Mouse (Mus musculus) CH12.LX (cell line): Measurements from ENCODE around the gene Cdca7. TPM values are rescaled to one million over a fixed set of nuclear protein-coding genes. Genes with fewer than 3 reads are reported as not detected.

Experiments
- DNase-seq: peaks from one replicate; pipeline ENCODE4 v3.0.0-alpha.2; 2013; ENCODE audit errors: extremely low read depth
- H3K27ac ChIP-seq: 2 replicates; pipeline ENCODE4 v1.5.1; 2012; ENCODE audit warnings: low read depth, mild to moderate bottlenecking, control low read depth, moderate library complexity; ENCODE audit not compliant: insufficient read depth
- H3K27me3 ChIP-seq: replicated peaks from 2 replicates; pipeline ENCODE3; 2012; ENCODE audit warnings: inconsistent platforms
- H3K36me3 ChIP-seq, 2 experiments: replicated peaks in 1 of 2; 2 replicates each; pipeline versions ENCODE3 to v1.6.1; 2012; ENCODE audit warnings: inconsistent platforms in 1 of 2, low read length in 1 of 2, mild to moderate bottlenecking in 1 of 2, mixed read lengths in 1 of 2, moderate library complexity in 1 of 2; ENCODE audit not compliant: control insufficient read depth in 1 of 2, insufficient read depth in 1 of 2
- H3K4me1 ChIP-seq, 2 experiments: 2 replicates each; pipeline ENCODE4 v1.6.1; 2012; ENCODE audit warnings: inconsistent platforms in 1 of 2, moderate library complexity in 1 of 2; ENCODE audit not compliant: insufficient read depth in 2 of 2, control insufficient read depth in 1 of 2
- H3K4me2 ChIP-seq: 2 replicates; pipeline ENCODE4 v1.6.1; 2012; ENCODE audit warnings: low read depth, mild to moderate bottlenecking, control low read depth; ENCODE audit not compliant: poor library complexity, insufficient read depth, severe bottlenecking
- H3K4me3 ChIP-seq, 3 experiments: fragments of 150-350 bp in 1 of 3; sonication (generic) in 1 of 3; replicated peaks in 1 of 3; 2 replicates each; pipeline versions ENCODE3 to v1.5.1; 2011 to 2012; ENCODE audit warnings: low read depth in 2 of 3, low read length in 2 of 3, mild to moderate bottlenecking in 2 of 3, moderate library complexity in 2 of 3, control low read depth in 1 of 3, improper control_type of control experiment in 1 of 3, inconsistent platforms in 1 of 3, mixed read lengths in 1 of 3; ENCODE audit not compliant: poor library complexity in 1 of 3
- H3K79me2 ChIP-seq: replicated peaks from 2 replicates; pipeline ENCODE4 v1.6.1; 2012; ENCODE audit warnings: mild to moderate bottlenecking, moderate library complexity; ENCODE audit not compliant: control insufficient read depth, poor library complexity, insufficient read depth, severe bottlenecking; ENCODE audit errors: extremely low read depth
- H3K9ac ChIP-seq: 2 replicates; pipeline ENCODE4 v1.6.1; 2012; ENCODE audit warnings: low read depth, mild to moderate bottlenecking, control low read depth, moderate library complexity; ENCODE audit not compliant: insufficient read depth
- H3K9me3 ChIP-seq: replicated peaks from 2 replicates; pipeline ENCODE3; 2012; ENCODE audit warnings: low read length, inconsistent platforms, mixed read lengths
- ETS1 ChIP-seq: conservative IDR thresholded peaks from 2 replicates; pipeline ENCODE4 v1.6.1; 2012; ENCODE audit warnings: low read depth, mild to moderate bottlenecking, inconsistent platforms, low read length, improper control_type of control experiment, moderate library complexity
- IRF4 ChIP-seq: IDR thresholded peaks from 2 replicates; pipeline ENCODE4 v1.6.1; 2014; ENCODE audit warnings: low read depth, mild to moderate bottlenecking, inconsistent platforms, low read length, improper control_type of control experiment
- JUN ChIP-seq: IDR thresholded peaks from 2 replicates; pipeline ENCODE4 v1.6.1; 2011; ENCODE audit warnings: low read depth, mild to moderate bottlenecking, low read length, improper control_type of control experiment, moderate library complexity; ENCODE audit not compliant: insufficient read depth
- KAT2A ChIP-seq: IDR thresholded peaks from 2 replicates; pipeline ENCODE4 v1.6.1; 2012; ENCODE audit warnings: low read length, improper control_type of control experiment, inconsistent platforms; ENCODE audit not compliant: insufficient replicate concordance
- MEF2A ChIP-seq: IDR thresholded peaks from 2 replicates; pipeline ENCODE4 v1.6.1; 2014; ENCODE audit warnings: low read depth, mild to moderate bottlenecking, inconsistent platforms, low read length, improper control_type of control experiment, borderline replicate concordance
- NELFE ChIP-seq: IDR thresholded peaks from 2 replicates; pipeline ENCODE4 v1.6.1; 2011; ENCODE audit warnings: low read depth, low read length, improper control_type of control experiment
- NRF1 ChIP-seq: IDR thresholded peaks from 2 replicates; pipeline ENCODE4 v1.6.1; 2014; ENCODE audit warnings: low read depth, mild to moderate bottlenecking, inconsistent platforms, low read length, improper control_type of control experiment, moderate library complexity
- PAX5 ChIP-seq: IDR thresholded peaks from 2 replicates; pipeline ENCODE4 v1.6.1; 2012; ENCODE audit warnings: low read length, inconsistent platforms, mixed read lengths
- RAD21 ChIP-seq: IDR thresholded peaks from 2 replicates; pipeline ENCODE4 v1.6.1; 2011; ENCODE audit warnings: low read depth, mild to moderate bottlenecking, low read length, improper control_type of control experiment, moderate library complexity
- SIN3A ChIP-seq: IDR thresholded peaks from 2 replicates; pipeline ENCODE4 v1.6.1; 2012; ENCODE audit warnings: low read length, improper control_type of control experiment, inconsistent platforms
- TCF12 ChIP-seq: IDR thresholded peaks from 2 replicates; pipeline ENCODE4 v1.6.1; 2014; ENCODE audit warnings: low read depth, mild to moderate bottlenecking, inconsistent platforms, low read length, improper control_type of control experiment
- UBTF ChIP-seq: IDR thresholded peaks from 2 replicates; pipeline ENCODE4 v1.6.1; 2012; ENCODE audit warnings: low read depth, mild to moderate bottlenecking, inconsistent platforms, low read length, improper control_type of control experiment, moderate library complexity
- USF1 ChIP-seq: IDR thresholded peaks from 2 replicates; pipeline ENCODE4 v1.6.1; 2014; ENCODE audit warnings: low read depth, mild to moderate bottlenecking, inconsistent platforms, low read length, improper control_type of control experiment
- ZMIZ1 ChIP-seq: IDR thresholded peaks from 2 replicates; pipeline ENCODE4 v1.6.1; 2012; ENCODE audit warnings: low read depth, mild to moderate bottlenecking, inconsistent platforms, low read length, improper control_type of control experiment
- dilution Hi-C: fragments of 300-500 bp; cut with MboI; formaldehyde crosslinking; loops from 2 replicates; pipeline ENCODE4 v1.14.3; 2020; ENCODE audit warnings: low sequenced_read_pairs; ENCODE audit not compliant: extremely low pct_unique_long_range_greater_than_20kb, extremely low pct_ligation_motif_present
- in situ Hi-C: fragments of 300-500 bp; cut with MboI; formaldehyde crosslinking; loops from 3 replicates; pipeline ENCODE4 v1.14.3; 2019; ENCODE audit warnings: low sequenced_read_pairs, low pct_ligation_motif_present, low pct_unique_long_range_greater_than_20kb, mixed read lengths
- polyA plus RNA-seq: library from polyadenylated mRNA; unstranded; fragments of >175 nt; gene quantifications from 2 replicates; pipeline ENCODE4 v1.2.1, GENCODE M21; 2012; ENCODE audit warnings: low read depth; ENCODE audit not compliant: insufficient read length
- total RNA-seq, 2 experiments: library from RNA; depleted of rRNA; stranded (reverse); fragments of 300-350 nt in 1 of 2; fragments of >200 nt in 1 of 2; gene quantifications; 2 replicates each; pipeline ENCODE4 v1.2.3; 2012 to 2014

The Cdca7 gene
- total and polyA plus RNA-seq, 3 experiments: 83.5 to 202 (median 114) TPM

DNA sequence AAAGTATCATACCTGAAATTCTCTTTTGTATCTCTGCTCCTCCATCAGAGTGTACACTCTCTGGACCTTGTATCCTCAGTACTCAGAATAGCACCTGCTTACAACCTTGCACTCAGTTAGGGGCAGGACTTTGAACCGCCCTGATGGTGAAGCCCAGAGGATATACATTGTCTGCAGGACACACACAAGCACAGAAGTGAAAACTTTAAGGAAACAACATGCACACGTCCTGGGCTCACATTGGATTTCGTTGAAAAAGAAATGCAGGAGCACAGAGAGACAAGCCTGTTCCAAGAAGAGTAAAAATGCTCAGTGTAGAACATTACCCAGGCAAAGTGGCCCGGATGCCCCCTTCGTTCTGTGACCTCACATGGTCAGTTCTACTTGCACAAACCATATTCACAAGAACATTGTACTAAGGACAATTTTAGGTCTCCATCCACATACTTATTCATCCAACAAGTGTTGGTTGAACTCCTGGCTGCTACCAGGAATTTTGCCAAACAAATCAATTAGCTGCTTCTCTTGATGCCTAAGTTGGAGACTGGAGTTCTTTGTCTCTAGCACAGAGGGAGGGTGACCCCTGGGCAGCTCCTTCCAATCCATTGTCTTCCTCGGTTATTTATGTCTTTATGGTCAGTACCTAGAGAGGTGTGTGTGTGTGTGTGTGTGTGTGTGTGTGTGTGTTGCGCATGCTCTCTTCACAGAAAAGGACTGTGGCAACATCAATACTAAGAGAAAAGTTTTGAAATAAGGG, 1.2 kb upstream of the Cdca7 start:
- no peak for DNase-seq
- Histone ChIP-seq H3K36me3 (peaks cover 0 to 16% of the 10 kb centered on the region in 2 experiments), H3K27me3 (no peaks in the 10 kb centered on the region), H3K4me2 (0 out of 2 replicates have a peak overlapping the region, but pooled peaks have one; percentile 24), H3K9me3 (no peaks in the 10 kb centered on the region), H3K4me3 (no peak overlapping the region), H3K79me2 (peaks cover 34% of the 10 kb centered on the region), H3K9ac (peak overlapping the region; percentile 81), H3K4me1 (peaks cover 9 to 39% of the 10 kb centered on the region in 2 experiments; a peak in 3 of 4 replicates), H3K27ac (no peak overlapping the region)
- dilution Hi-C loops: no loop called here
- TF ChIP-seq JUN (no peak), SIN3A (no peak), NRF1 (peak; percentile 72)
- in situ Hi-C loops: no loop called here

DNA sequence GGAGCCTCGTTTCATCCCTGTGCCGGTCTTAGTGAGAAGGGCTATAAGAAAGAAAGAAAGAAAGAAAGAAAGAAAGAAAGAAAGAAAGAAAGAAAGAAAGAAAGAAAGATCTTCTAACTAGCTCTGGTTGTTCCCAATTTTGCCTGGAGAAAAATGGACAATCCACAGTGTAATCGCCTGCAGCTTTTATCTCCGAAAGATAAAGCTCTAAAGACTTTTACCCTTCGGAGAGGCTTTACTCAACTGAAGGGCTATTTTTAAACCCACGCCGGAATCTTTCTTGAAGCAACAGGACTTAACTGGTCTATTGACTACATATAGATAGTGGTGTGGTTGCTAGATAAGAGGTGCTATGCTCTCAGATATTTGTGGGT, 549 bp upstream of the Cdca7 start:
- Histone ChIP-seq H3K79me2 (peaks cover 40% of the 10 kb centered on the region), H3K36me3 (peaks cover 7 to 23% of the 10 kb centered on the region in 2 experiments), H3K27ac (no peak overlapping the region), H3K9ac (peak overlapping the region; percentile 81), H3K4me3 (peak overlapping the region; percentile 28 to 92 (median 88)), H3K27me3 (no peaks in the 10 kb centered on the region), H3K4me2 (peak overlapping the region; percentile 22), H3K9me3 (no peaks in the 10 kb centered on the region), H3K4me1 (peaks cover 12 to 45% of the 10 kb centered on the region in 2 experiments)
- TF ChIP-seq ZMIZ1 (peak; percentile 67; the same call in 1 of the 2 replicates), NRF1 (no peak), UBTF (no peak), MEF2A (peak; percentile 79), KAT2A (no peak), ETS1 (0 out of 2 replicates have a peak, but pooled peaks have one; percentile 12), JUN (no peak), NELFE (peak; percentile 8; the same call in 1 of the 2 replicates), IRF4 (no peak), USF1 (no peak), PAX5 (no peak), RAD21 (no peak), TCF12 (no peak)
- in situ Hi-C loops: no loop called here
- no peak for DNase-seq
- dilution Hi-C loops: no loop called here
